Mouse (Mus musculus): ENCODE measurements around the gene Sfr1. TPM values are rescaled to one million over a fixed set of nuclear protein-coding genes. Genes with fewer than 3 reads are reported as not detected.

The Sfr1 gene
- total RNA-seq (2023; ENCODE audit: inconsistent age), result 87.4 to 99.1 TPM (median 94.0 TPM) in 4 replicates

DNA sequence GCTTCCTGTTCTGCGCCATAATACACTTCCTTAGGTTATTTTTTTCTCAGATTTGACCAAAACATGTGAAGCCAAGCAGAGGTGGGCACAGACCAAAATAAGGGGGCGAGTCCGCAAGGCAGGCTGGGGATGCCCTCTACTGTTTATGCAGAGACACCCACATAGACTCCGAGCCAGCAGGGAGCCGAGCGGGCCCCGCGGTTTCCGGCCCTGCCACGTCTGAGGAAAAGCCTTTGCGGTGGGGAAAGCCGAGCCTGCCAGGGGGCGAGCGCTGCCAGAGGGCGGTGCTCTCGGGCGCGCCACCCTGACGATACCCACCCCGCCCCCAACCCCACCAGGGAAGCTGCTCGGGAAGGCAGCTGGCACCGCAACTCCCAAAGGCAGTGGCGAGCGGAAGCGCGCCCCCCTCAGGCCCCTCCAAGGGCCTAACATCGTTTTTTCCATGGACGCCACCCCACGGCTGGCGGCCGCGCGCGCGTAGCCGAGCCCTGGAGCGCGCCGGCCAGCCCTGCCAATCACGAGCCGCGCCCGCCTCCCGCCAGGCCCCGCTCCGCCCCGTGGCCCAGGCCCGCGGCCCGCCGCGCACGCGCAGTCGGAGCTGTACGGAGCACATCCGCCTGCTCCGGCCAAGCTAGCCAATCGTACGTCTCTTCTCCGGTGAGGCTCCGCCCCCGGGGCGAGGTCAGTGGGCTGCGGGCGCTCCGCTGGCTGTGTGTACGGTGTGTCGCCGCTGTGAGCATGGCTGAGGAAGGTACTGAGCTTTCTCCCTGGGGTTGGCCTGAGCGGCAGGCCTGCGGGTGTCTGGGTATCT lies at the start of gene Sfr1:
TSS of gene Sfr1 (plus strand) at position 612 of the 811 bp plus-strand sequence.

GRCm38 (mm10) chr19:47691994-47692393 lies 39.5 kb upstream of the Sfr1 start, which contains the start of gene Col17a1:
Gene Col17a1, minus strand, starts transcription at chr19:47692094.

Other genes starting within 250 kb of the Sfr1 start
- 14.2 to 21.3 TPM (median 16.7 TPM) in 4 replicates for gene Stn1, start 194.2 kb upstream of the Sfr1 start, total RNA-seq (2023; ENCODE audit: inconsistent age)
- 35.7 to 42.1 TPM (median 39.7 TPM) in 4 replicates for gene Slk, start 152.0 kb upstream of the Sfr1 start, total RNA-seq (2023; ENCODE audit: inconsistent age)
- not detected in 4 replicates for gene Col17a1, start 39.6 kb upstream of the Sfr1 start, total RNA-seq (2023; ENCODE audit: inconsistent age)
- gene Gsto1, start 123.3 kb downstream of the Sfr1 start, total RNA-seq (2023; ENCODE audit: inconsistent age), result 14.3 to 20.6 TPM (median 17.4 TPM) in 4 replicates
- gene Gsto2, start 133.9 kb downstream of the Sfr1 start, total RNA-seq (2023; ENCODE audit: inconsistent age), result 0.93 to 1.3 TPM (median 1.1 TPM) in 4 replicates
- not detected in 4 replicates for gene Cfap43, start 187.6 kb downstream of the Sfr1 start, total RNA-seq (2023; ENCODE audit: inconsistent age)
- gene Itprip, start 187.6 kb downstream of the Sfr1 start, total RNA-seq (2023; ENCODE audit: inconsistent age), result 281 to 340 TPM (median 308 TPM) in 4 replicates
- not detected in 4 replicates for gene Cfap58, start 206.0 kb downstream of the Sfr1 start, total RNA-seq (2023; ENCODE audit: inconsistent age)